Mouse (Mus musculus): Measurements from ENCODE around the gene Tas2r104.

DNA sequence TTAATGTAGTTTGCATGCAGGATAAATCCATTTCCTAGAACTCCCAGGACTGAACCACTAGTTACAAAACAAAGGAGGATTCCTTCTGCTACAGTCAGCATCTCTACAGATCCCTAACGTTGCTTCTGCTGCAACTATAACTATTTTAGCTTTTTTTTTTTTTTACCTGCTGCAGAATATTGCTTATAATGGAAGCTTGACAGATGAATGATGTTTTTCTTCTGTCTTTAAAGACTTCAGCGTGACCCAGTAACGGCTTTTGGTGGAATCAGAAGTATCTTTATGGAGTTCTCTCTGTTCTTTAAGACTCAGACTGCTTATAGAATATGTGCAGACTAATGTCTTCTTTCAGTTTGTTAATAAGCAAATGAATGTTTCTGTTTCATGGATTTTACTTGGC lies 6.8 kb downstream of the Tas2r104 start, which contains the start of gene Tas2r106:
- TF ChIP-seq POLR2A (IDR thresholded peaks at IDR 0.05; ENCODE audit: low read depth, low read length) (no peak), CTCF (IDR thresholded peaks at IDR 0.05; ENCODE audit: borderline replicate concordance, insufficient read depth, low read length) (no peak)

All from embryonic fibroblast, embryonic 13.5 days (primary cell).